Mouse (Mus musculus) hindbrain, embryonic 16.5 days (tissue): ENCODE data around the gene Cacnb4. TPM values are rescaled to one million over a fixed set of nuclear protein-coding genes. Genes with fewer than 3 reads are reported as not detected.

Experiments
- ATAC-seq: fragments of 200-750 bp; cut with Nextera tagmentation; 2 replicates; pipeline ENCODE4 v1.8.0; 2017; ENCODE audit warnings: moderate TSS enrichment, moderate library complexity
- H3K27ac ChIP-seq: fragments of 300-500 bp; sonication (generic); 2 replicates; pipeline ENCODE4 v1.5.1; 2014; ENCODE audit warnings: low read depth, mild to moderate bottlenecking, control low read depth, low read length, moderate library complexity
- H3K27me3 ChIP-seq: fragments of 300-500 bp; sonication (generic); replicated peaks from 2 replicates; pipeline ENCODE4 v1.6.1; 2014; ENCODE audit warnings: low read length; ENCODE audit not compliant: control insufficient read depth, insufficient read depth
- H3K36me3 ChIP-seq: fragments of 300-500 bp; sonication (generic); 2 replicates; pipeline ENCODE4 v1.6.1; 2014; ENCODE audit warnings: mild to moderate bottlenecking, low read length, moderate library complexity, mixed read lengths; ENCODE audit not compliant: control insufficient read depth, insufficient read depth
- H3K4me1 ChIP-seq: fragments of 300-500 bp; sonication (generic); 2 replicates; pipeline ENCODE4 v1.6.1; 2014; ENCODE audit warnings: low read depth, low read length; ENCODE audit not compliant: control insufficient read depth, insufficient read depth
- H3K4me2 ChIP-seq: fragments of 300-500 bp; sonication (generic); 2 replicates; pipeline ENCODE4 v1.6.1; 2014; ENCODE audit warnings: mild to moderate bottlenecking, low read length, control low read depth, moderate library complexity
- H3K4me3 ChIP-seq: fragments of 300-500 bp; sonication (generic); 2 replicates; pipeline ENCODE4 v1.5.1; 2014; ENCODE audit warnings: mild to moderate bottlenecking, low read length, control low read depth, moderate library complexity
- H3K9ac ChIP-seq: fragments of 300-500 bp; sonication (generic); 2 replicates; pipeline ENCODE4 v1.6.1; 2014; ENCODE audit warnings: low read depth, mild to moderate bottlenecking, control low read depth, low read length, moderate library complexity
- H3K9me3 ChIP-seq: fragments of 300-500 bp; sonication (generic); 2 replicates; pipeline ENCODE4 v1.6.1; 2014; ENCODE audit warnings: mild to moderate bottlenecking, low read length, moderate library complexity; ENCODE audit not compliant: control insufficient read depth
- WGBS: fragments of 180-500 bp; shearing (Covaris S2); extraction: QIAGEN DNeasy Blood & Tissue Kit; methylation state at CpG from one replicate; pipeline ENCODE4 v1.1.7; 2014; 5-methylcytosine and 5-hydroxymethylcytosine counted together
- polyA plus RNA-seq: library from polyadenylated mRNA; unstranded; fragments of >200 nt; fragmentation: Nextera tagmentation; extraction: Ambion mirVana; gene quantifications from 2 replicates; pipeline ENCODE4 v1.2.1, GENCODE M21; 2015

Cacnb4 gene
- polyA plus RNA-seq, 1 experiment from 2014 or later, result 13.9 TPM

DNA sequence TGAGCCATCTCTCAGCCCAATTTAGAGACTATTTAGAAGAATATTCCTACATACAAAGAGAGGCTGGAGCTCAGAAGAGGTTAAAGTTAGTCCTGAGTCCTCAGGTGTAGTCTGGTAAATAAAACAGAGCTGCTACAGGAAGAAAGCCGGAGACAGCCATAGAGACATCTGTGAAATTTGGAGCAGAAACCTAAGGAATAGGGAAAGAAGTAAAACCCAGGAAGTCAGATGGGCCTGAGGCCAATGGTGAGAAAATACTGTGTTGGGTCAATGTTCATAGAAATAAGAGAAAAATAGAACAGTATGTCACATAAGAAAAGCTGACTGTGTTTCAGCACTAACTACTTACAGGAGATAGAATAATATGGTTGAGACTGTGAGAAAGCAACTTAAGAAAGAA, 155.6 kb downstream of the Cacnb4 start:
- H3K9me3 ChIP-seq, result no peaks in the 10 kb centered on the region
- no peak for ATAC-seq
- no peak overlapping the region for H3K4me3 ChIP-seq
- H3K9ac ChIP-seq, result no peak overlapping the region
- H3K27me3 ChIP-seq, result no peaks in the 10 kb centered on the region
- no peak overlapping the region for H3K4me2 ChIP-seq
- no peak overlapping the region for H3K27ac ChIP-seq
- WGBS, result 95% methylated on average over 1 of the region's 1 CpGs
- H3K4me1 ChIP-seq, result no peaks in the 10 kb centered on the region
- H3K36me3 ChIP-seq, result no peaks in the 10 kb centered on the region

DNA sequence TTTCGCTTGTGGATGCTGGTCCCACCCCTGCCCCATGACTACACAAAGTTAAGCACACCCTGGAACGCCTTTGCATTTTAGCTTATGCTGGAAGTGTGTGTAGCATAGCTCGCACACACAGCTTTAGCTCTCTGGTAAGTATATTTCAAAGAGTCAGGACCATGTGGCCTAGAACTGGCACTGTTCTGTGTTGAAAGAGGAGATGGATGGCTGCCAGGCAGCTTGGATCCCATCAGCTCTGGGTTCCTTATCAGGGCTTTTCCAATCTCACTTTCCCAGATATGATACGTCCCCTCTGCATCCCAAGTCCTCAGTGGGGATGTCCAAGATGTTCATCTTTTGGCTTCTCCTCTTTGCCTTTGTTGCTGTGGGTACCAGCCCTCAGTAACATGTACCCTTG, 157.9 kb downstream of the Cacnb4 start:
- ATAC-seq, result no peak
- H3K27me3 ChIP-seq, result no peaks in the 10 kb centered on the region
- WGBS, result 94% methylated on average over 4 of the region's 4 CpGs

DNA sequence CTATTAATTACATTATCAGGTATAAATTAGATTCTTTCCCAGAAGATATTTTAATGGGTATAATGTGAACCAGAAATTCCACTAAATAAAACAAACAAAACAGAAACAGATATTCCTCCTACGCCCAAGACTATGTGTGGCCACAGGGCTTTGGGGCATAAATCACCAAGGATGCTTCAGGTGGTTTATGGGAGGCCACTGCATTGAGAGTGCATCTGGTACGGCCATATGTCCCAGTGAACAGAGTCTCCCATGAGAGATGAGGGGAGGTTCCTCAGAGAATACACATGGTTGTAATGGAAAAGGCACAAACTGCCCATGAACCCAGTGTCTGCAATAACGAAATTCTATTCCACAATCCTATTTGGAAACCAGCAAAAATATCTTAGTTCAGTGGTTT, 160.1 kb downstream of the Cacnb4 start:
- 81% methylated on average over 3 of the region's 3 CpGs for WGBS
- Histone ChIP-seq H3K9ac (no peak overlapping the region), H3K27ac (no peak overlapping the region), H3K36me3 (no peaks in the 10 kb centered on the region), H3K4me1 (peaks cover 6% of the 10 kb centered on the region), H3K4me3 (no peak overlapping the region), H3K4me2 (no peak overlapping the region), H3K9me3 (no peaks in the 10 kb centered on the region), H3K27me3 (no peaks in the 10 kb centered on the region)
- ATAC-seq, result no peak

More for the DNA sequence above, 157.9 kb downstream of the Cacnb4 start:
- Histone ChIP-seq H3K9me3 (no peaks in the 10 kb centered on the region), H3K9ac (no peak overlapping the region), H3K4me3 (no peak overlapping the region), H3K36me3 (no peaks in the 10 kb centered on the region), H3K27ac (no peak overlapping the region), H3K4me2 (no peak overlapping the region), H3K4me1 (no peaks in the 10 kb centered on the region)

DNA sequence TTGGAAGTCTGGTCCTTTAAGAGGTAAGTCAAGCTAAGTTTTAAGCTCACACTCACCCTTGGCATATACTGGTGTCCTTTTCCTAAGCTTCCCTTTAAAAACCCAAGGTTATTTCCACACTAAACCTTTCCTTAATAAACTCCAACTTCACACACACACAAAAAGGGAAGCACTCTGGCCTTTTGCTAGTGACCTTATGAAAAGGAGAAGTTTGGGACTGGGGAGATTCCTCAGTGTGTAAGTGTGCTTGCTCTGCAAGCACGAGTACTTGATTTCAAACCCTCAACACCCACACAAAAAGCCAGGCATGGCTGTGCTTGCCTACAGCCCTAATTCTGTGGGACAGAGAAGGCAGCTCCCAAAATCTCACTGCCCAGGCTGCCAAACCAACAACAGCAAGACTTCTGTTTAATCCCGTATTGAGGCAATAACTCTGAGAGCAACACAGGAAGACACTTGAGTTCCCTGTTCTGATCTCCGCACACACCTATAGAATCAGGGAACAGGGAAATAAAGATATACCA, 163.7 kb downstream of the Cacnb4 start:
- no peak overlapping the region for H3K4me3 ChIP-seq
- no peaks in the 10 kb centered on the region for H3K27me3 ChIP-seq
- WGBS, result 78% methylated on average over 3 of the region's 3 CpGs
- peaks cover 6% of the 10 kb centered on the region for H3K4me1 ChIP-seq
- no peaks in the 10 kb centered on the region for H3K9me3 ChIP-seq
- H3K36me3 ChIP-seq, result no peaks in the 10 kb centered on the region
- no peak for ATAC-seq
- H3K27ac ChIP-seq, result no peak overlapping the region
- H3K9ac ChIP-seq, result no peak overlapping the region
- H3K4me2 ChIP-seq, result no peak overlapping the region

DNA sequence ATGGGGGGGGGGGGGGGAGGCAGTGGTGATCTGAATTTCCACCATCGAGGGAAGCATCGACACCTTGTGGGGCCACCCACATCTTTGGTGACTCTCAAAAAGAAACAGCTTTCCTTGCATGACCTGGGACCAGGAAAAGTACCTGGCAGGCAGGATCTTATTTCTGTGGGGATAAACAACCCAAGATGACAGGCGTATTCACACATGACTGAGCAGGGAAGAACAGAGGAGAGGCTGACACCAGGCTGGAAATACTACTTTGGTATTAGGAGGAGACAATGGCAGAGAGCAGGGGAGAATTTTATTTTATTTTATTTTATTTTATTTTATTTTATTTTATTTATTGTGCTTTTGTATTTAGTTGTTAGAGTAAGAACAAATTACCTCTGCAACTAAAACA, 164.4 kb downstream of the Cacnb4 start:
- Histone ChIP-seq H3K9me3 (no peaks in the 10 kb centered on the region), H3K4me2 (peak overlapping the region; percentile 38), H3K36me3 (no peaks in the 10 kb centered on the region), H3K4me3 (no peak overlapping the region), H3K27me3 (no peaks in the 10 kb centered on the region), H3K27ac (peak overlapping the region; percentile 63; the same call in 1 of the 2 replicates), H3K4me1 (peaks cover 6% of the 10 kb centered on the region), H3K9ac (peak overlapping the region; percentile 35; the same call in 1 of the 2 replicates)
- WGBS, result 25% methylated on average over 3 of the region's 3 CpGs
- ATAC-seq, result no peak

DNA sequence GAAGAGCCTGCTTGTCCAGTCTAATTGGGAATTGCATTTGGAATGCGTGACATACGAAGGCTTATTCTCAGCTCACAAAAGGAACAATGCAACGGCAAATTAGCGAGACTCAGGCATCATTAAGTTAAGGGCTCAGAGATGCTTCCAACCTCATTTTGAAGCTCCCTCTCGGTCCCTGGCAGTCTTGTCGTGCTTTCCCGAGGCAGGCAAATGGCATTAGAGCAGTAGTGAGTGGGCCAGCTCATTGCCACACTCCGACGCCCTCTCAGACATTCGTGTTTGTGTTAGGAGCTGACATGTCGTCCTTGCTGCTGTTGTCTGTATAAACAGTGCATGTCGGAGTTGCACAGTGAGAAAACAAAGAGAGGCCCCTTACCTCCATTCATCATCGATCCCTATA, 164.8 kb downstream of the Cacnb4 start:
- H3K27ac ChIP-seq, result peak overlapping the region; percentile 63
- H3K36me3 ChIP-seq, result no peaks in the 10 kb centered on the region
- H3K27me3 ChIP-seq, result no peaks in the 10 kb centered on the region
- peak; percentile 61 for ATAC-seq
- H3K4me3 ChIP-seq, result no peak overlapping the region
- peak overlapping the region; percentile 35; the same call in 1 of the 2 replicates for H3K9ac ChIP-seq
- H3K9me3 ChIP-seq, result no peaks in the 10 kb centered on the region
- 7% methylated on average over 13 of the region's 13 CpGs for WGBS
- H3K4me1 ChIP-seq, result peaks cover 6% of the 10 kb centered on the region
- H3K4me2 ChIP-seq, result peak overlapping the region; percentile 38

DNA sequence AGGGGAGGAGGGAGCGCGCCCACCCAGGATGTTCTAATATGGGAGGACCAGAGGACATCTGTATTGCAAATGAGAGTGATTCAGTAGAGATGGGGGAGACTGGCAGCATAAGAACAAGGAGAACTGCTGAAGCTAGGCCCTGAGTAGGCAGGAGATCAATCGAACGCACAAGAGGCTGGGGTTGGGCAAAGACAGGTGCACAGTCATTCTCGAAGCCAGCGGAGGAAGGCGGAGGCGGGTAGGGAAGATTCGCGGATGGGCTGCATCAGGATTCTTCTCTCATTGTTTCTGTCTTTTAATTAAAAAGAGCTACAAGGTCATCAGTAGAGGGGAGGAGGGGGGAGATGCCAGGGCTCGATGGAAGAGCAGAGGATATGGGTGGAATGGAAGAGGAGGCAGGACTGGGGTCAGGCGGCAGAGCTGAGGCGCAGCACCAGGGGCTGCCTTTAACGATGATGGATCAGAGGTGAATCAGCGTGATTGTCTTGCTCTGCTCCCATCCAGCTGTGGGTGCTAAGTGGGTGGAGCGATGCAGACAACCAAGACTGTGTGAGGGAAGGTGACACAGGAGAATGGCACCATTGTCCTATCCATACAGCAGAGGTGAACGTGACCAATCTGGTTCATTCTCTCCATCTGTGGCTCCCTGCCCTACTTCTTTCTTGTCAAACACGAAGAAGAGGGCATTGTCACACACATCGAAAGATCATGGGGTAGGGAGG, 166.7 kb downstream of the Cacnb4 start:
- 70% methylated on average over 19 of the region's 19 CpGs for WGBS

DNA sequence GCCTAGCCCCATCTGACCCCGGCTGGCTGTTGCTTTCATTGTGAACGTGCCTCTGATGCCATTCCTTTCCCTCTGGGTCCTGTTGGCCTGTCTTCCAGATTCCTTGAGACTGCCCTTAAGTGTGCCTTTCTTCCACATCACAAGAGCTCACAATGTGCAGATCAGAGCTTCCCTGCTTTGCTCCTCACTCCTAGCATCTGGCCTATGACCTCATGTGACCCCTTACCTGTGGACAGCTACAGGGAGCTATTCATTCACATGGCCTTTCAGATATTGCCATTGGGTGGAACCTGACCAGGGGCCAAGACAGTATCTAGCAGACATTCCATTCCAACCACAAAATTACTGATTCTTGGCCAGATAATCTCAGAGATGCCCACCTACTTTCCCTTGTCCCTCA, 171.5 kb downstream of the Cacnb4 start:
- H3K4me1 ChIP-seq, result peaks cover 1% of the 10 kb centered on the region
- H3K9ac ChIP-seq, result no peak overlapping the region
- no peaks in the 10 kb centered on the region for H3K9me3 ChIP-seq
- ATAC-seq, result no peak
- H3K4me2 ChIP-seq, result no peak overlapping the region
- H3K27ac ChIP-seq, result no peak overlapping the region
- H3K4me3 ChIP-seq, result no peak overlapping the region
- no peaks in the 10 kb centered on the region for H3K27me3 ChIP-seq
- 83% methylated on average over 2 of the region's 2 CpGs for WGBS
- H3K36me3 ChIP-seq, result no peaks in the 10 kb centered on the region

More for the DNA sequence above, 166.7 kb downstream of the Cacnb4 start:
- Histone ChIP-seq H3K9me3 (no peaks in the 10 kb centered on the region), H3K27ac (no peak overlapping the region), H3K27me3 (no peaks in the 10 kb centered on the region), H3K4me3 (no peak overlapping the region), H3K9ac (no peak overlapping the region), H3K4me1 (peaks cover 6% of the 10 kb centered on the region), H3K36me3 (no peaks in the 10 kb centered on the region), H3K4me2 (no peak overlapping the region)
- ATAC-seq, result 0 out of 2 replicates have a peak, but pooled peaks have one; percentile 22

DNA sequence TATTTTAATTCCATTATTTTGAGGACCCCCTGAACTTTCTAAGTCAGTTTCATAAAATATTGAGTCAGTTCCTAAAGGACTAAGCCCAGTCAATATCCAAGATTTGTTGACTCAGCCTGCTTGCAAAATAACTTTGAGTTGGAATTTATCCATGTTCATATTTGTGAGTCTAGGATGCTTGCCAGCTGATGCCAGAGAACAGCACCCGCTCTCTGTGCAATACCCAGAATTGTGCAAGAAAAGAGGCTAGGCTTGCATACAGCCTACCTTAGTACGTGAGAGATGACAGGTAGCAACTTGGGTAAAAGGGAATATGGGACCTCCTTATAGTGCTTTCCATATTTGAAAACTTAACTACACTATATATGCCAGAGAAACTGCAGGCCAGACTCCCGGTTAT, 171.9 kb downstream of the Cacnb4 start:
- no peak overlapping the region for H3K4me2 ChIP-seq
- H3K27ac ChIP-seq, result no peak overlapping the region
- H3K27me3 ChIP-seq, result no peaks in the 10 kb centered on the region
- no peak overlapping the region for H3K9ac ChIP-seq
- ATAC-seq, result no peak
- H3K9me3 ChIP-seq, result no peaks in the 10 kb centered on the region
- no peaks in the 10 kb centered on the region for H3K36me3 ChIP-seq
- no peak overlapping the region for H3K4me3 ChIP-seq
- H3K4me1 ChIP-seq, result peaks cover 5% of the 10 kb centered on the region
- 82% methylated on average over 3 of the region's 3 CpGs for WGBS
